Mouse (Mus musculus) liver, embryonic 14.5 days (tissue): ENCODE results near the gene Pitpna. TPM values are rescaled to one million over a fixed set of nuclear protein-coding genes. Genes with fewer than 3 reads are reported as not detected.

ENCODE experiments used
- ATAC-seq: fragments of 200-750 bp; cut with Nextera tagmentation; 2 replicates; pipeline ENCODE4 v1.8.0; 2017; ENCODE audit warnings: moderate number of reproducible peaks, mild to moderate bottlenecking, moderate library complexity; ENCODE audit not compliant: insufficient read depth
- DNase-seq, 3 experiments: peaks; one replicate each; pipeline ENCODE4 v3.0.0-alpha.2; 2012 to 2013; ENCODE audit warnings: low read depth in 3 of 3, low spot score in 3 of 3
- H3K27ac ChIP-seq: fragments of 300-500 bp; sonication (generic); 2 replicates; pipeline ENCODE4 v1.5.1; 2014; ENCODE audit warnings: moderate library complexity, mild to moderate bottlenecking, control low read depth, inconsistent platforms
- H3K27me3 ChIP-seq: fragments of 300-500 bp; sonication (generic); 2 replicates; pipeline ENCODE4 v1.6.1; 2014; ENCODE audit warnings: mild to moderate bottlenecking, low read length, moderate library complexity; ENCODE audit not compliant: control insufficient read depth, insufficient read depth
- H3K36me3 ChIP-seq: fragments of 300-500 bp; sonication (generic); replicated peaks from 2 replicates; pipeline ENCODE4 v1.6.1; 2014; ENCODE audit warnings: low read depth; ENCODE audit not compliant: control insufficient read depth, insufficient read depth
- H3K4me1 ChIP-seq, 2 experiments: fragments of 200-500 bp in 1 of 2; fragments of 300-500 bp in 1 of 2; sonication (generic) in 1 of 2; replicated peaks; 2 replicates each; pipeline ENCODE4 v1.6.1; 2012 to 2014; ENCODE audit warnings: antibody characterized with exemption in 1 of 2, inconsistent platforms in 1 of 2, low read length in 1 of 2; ENCODE audit not compliant: control insufficient read depth in 2 of 2, insufficient read depth in 2 of 2
- H3K4me2 ChIP-seq: fragments of 300-500 bp; sonication (generic); 2 replicates; pipeline ENCODE4 v1.6.1; 2014; ENCODE audit warnings: low read depth, mild to moderate bottlenecking, control low read depth, moderate library complexity
- H3K4me3 ChIP-seq, 2 experiments: fragments of 200-500 bp in 1 of 2; fragments of 300-500 bp in 1 of 2; sonication (generic) in 1 of 2; 2 replicates each; pipeline ENCODE4 v1.5.1; 2012 to 2014; ENCODE audit warnings: low read depth in 2 of 2, low read length in 2 of 2, mild to moderate bottlenecking in 2 of 2, control low read depth in 1 of 2, inconsistent platforms in 1 of 2, moderate library complexity in 1 of 2; ENCODE audit not compliant: insufficient read depth in 1 of 2
- H3K9ac ChIP-seq: fragments of 300-500 bp; sonication (generic); replicated peaks from 2 replicates; pipeline ENCODE4 v1.6.1; 2014; ENCODE audit warnings: mild to moderate bottlenecking, control low read depth, moderate library complexity
- H3K9me3 ChIP-seq: fragments of 300-500 bp; sonication (generic); 2 replicates; pipeline ENCODE4 v1.6.1; 2016; ENCODE audit warnings: low read length, mixed read lengths; ENCODE audit not compliant: control insufficient read depth
- CTCF ChIP-seq: IDR thresholded peaks from 2 replicates; pipeline ENCODE4 v1.5.1; 2016; ENCODE audit warnings: antibody characterized with exemption, low read depth, control low read depth
- EP300 ChIP-seq: IDR thresholded peaks from 2 replicates; pipeline ENCODE4 v1.6.1; 2016; ENCODE audit warnings: antibody characterized with exemption, low read depth
- WGBS: fragments of 180-500 bp; shearing (Covaris S2); extraction: QIAGEN DNeasy Blood & Tissue Kit; methylation state at CpG from one replicate; pipeline ENCODE4 v1.1.7; 2014; ENCODE audit not compliant: insufficient replicate concordance; 5-methylcytosine and 5-hydroxymethylcytosine counted together
- polyA plus RNA-seq, 2 experiments: library from polyadenylated mRNA; depleted of rRNA in 1 of 2; stranded (reverse) in 1 of 2; unstranded in 1 of 2; fragments of >200 nt; fragmentation: Nextera tagmentation in 1 of 2; extraction: Ambion mirVana in 1 of 2; gene quantifications; 2 replicates each; pipeline versions ENCODE4 v1.2.1 to v1.2.3; 2012 to 2014

The Pitpna gene
- polyA plus RNA-seq, 2 experiments = 25.5 to 32.3 TPM

DNA sequence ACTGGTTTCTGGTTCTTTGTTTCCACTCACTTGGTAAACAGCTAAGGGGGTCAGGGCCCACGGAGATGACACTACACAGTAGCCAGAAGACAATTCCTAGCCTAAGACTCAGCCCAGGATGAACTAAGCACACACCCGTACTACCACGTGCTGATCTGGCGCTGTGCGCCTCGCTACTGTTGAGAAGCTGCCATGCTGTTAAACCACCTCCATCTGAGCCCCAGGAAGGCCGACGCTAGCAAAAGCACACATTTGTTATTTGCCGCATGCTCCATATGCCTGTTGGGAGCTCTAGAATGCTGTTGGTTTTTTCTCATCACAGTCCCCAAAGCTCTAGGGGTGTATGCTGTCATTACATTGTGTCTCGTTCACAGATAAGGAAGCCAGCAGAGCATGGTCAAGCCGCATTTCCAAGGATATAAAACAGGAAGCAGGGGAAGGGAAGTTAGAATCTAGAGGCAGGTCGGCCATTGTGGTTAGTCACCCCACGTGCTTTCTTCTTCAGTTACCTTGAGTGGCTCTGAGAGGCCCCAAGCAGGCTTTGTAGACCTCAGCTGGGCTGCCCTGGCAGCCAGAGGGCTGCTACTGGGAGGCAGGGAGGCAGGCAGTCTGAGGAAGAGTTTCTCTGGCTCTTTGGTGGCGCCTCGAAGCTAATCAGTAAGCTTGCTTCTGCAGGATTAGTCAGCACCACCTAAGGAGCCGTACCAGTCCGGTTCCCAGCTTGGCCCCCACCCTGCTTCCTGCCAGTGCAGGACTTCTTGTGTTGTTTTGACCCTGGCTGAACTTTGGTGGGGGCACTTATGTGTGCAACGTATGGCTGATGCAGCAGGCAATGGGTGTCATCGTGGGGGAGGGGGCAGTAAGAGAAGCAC is 47.0 kb upstream of the Pitpna start:
- Histone ChIP-seq H3K4me3 (no peak overlapping the region), H3K36me3 (no peaks in the 10 kb centered on the region), H3K9ac (no peak overlapping the region), H3K9me3 (no peaks in the 10 kb centered on the region), H3K4me2 (no peak overlapping the region), H3K4me1 (peaks cover 9 to 22% of the 10 kb centered on the region in 2 experiments), H3K27me3 (no peaks in the 10 kb centered on the region), H3K27ac (no peak overlapping the region)
- no peak for ATAC-seq
- TF ChIP-seq EP300 (no peak), CTCF (no peak)
- 40% methylated on average over 19 of the region's 19 CpGs for WGBS
- no peak for DNase-seq

- DNase-seq (no peak), ATAC-seq (no peak)
- Histone ChIP-seq H3K36me3 (no peaks in the 10 kb centered on the region), H3K4me3 (no peak overlapping the region), H3K4me1 (peaks cover 17 to 31% of the 10 kb centered on the region in 2 experiments), H3K4me2 (no peak overlapping the region), H3K27ac (no peak overlapping the region), H3K27me3 (no peaks in the 10 kb centered on the region), H3K9ac (no peak overlapping the region), H3K9me3 (no peaks in the 10 kb centered on the region)
- 80% methylated on average over 9 of the region's 9 CpGs for WGBS
- TF ChIP-seq CTCF (no peak), EP300 (no peak)
Observed at GRCm38 (mm10) chr11:75544713-75545112, 43.2 kb upstream of the Pitpna start.

GRCm38 (mm10) chr11:75546057-75546456 is 41.8 kb upstream of the Pitpna start:
- ATAC-seq = peak; percentile 77
- Histone ChIP-seq H3K9me3 (no peaks in the 10 kb centered on the region), H3K4me3 (no peak overlapping the region), H3K27me3 (no peaks in the 10 kb centered on the region), H3K9ac (peak overlapping the region; percentile 27; the same call in 1 of the 2 replicates), H3K27ac (no peak overlapping the region), H3K36me3 (no peaks in the 10 kb centered on the region), H3K4me1 (peaks cover 17 to 32% of the 10 kb centered on the region in 2 experiments), H3K4me2 (peak overlapping the region; percentile 54)
- TF ChIP-seq CTCF (no peak), EP300 (no peak)
- peak in 1 of 3 experiments; percentile 51 for DNase-seq
- 33% methylated on average over 4 of the region's 4 CpGs for WGBS

DNA sequence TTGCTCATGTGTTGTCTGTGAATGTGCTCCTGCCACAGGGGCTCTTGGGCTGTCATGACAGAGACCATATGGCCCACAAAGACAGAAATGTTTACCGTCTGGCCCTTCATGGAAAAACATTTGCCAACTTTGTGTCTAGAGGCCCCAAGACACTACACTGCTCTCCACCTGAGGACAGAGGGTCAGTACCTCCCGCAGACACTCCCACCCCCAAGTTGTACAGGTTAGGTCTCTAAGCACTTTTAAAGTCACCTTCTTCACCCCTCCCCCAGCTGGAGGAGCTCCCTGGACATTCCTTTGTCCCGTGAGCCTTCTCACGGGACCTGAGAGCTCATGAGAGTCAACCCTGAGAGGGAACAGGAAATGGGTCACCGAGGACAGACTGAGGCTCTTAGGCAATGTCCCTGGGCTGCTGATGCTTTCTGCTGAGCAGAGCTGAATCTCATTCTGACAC is 38.2 kb upstream of the Pitpna start:
- H3K36me3 ChIP-seq = no peaks in the 10 kb centered on the region
- ATAC-seq (peak; percentile 16; the same call in 1 of the 2 replicates), DNase-seq (no peak)
- H3K27ac ChIP-seq = no peak overlapping the region
- no peak overlapping the region for H3K4me3 ChIP-seq
- WGBS = 57% methylated on average over 5 of the region's 5 CpGs
- H3K4me1 ChIP-seq = peaks cover 15 to 27% of the 10 kb centered on the region in 2 experiments
- H3K4me2 ChIP-seq = no peak overlapping the region
- no peaks in the 10 kb centered on the region for H3K9me3 ChIP-seq
- TF ChIP-seq EP300 (no peak), CTCF (no peak)
- no peaks in the 10 kb centered on the region for H3K27me3 ChIP-seq
- no peak overlapping the region for H3K9ac ChIP-seq

GRCm38 (mm10) chr11:75550200-75550946 is 37.5 kb upstream of the Pitpna start:
- H3K27ac ChIP-seq = no peak overlapping the region
- WGBS = 70% methylated on average over 12 of the region's 12 CpGs
- H3K9me3 ChIP-seq = no peaks in the 10 kb centered on the region
- peaks cover 14 to 25% of the 10 kb centered on the region in 2 experiments for H3K4me1 ChIP-seq
- no peak for ATAC-seq
- H3K4me3 ChIP-seq = no peak overlapping the region
- H3K27me3 ChIP-seq = no peaks in the 10 kb centered on the region
- no peak for DNase-seq
- H3K9ac ChIP-seq = no peak overlapping the region
- TF ChIP-seq CTCF (no peak), EP300 (no peak)
- H3K36me3 ChIP-seq = no peaks in the 10 kb centered on the region
- no peak overlapping the region for H3K4me2 ChIP-seq
